Mouse (Mus musculus) megakaryocyte, adult 5-6 weeks (primary cell): ENCODE measurements around the gene Itga4. TPM values are rescaled to one million over a fixed set of nuclear protein-coding genes. Genes with fewer than 3 reads are reported as not detected.
A peak's percentile ranks its signal among the peaks of the same experiment; 100 is the strongest.

ENCODE experiments used
- ATAC-seq: 2 replicates; pipeline ENCODE4 v1.8.0; 2016; ENCODE audit warnings: mild to moderate bottlenecking, inconsistent platforms; ENCODE audit not compliant: poor library complexity, severe bottlenecking
- total RNA-seq, 2 experiments: library from RNA; stranded (forward) in 1 of 2; stranded (reverse) in 1 of 2; fragments of 153-499, 151-499 nt in 1 of 2; fragments of 221-1000, 200-1000 nt in 1 of 2; gene quantifications; 2 replicates each; pipeline versions ENCODE4 v1.2.3 to v1.2.4; 2015 to 2017

Itga4 gene
- total RNA-seq, 2 experiments from 2014 or later = 170 to 212 TPM

DNA sequence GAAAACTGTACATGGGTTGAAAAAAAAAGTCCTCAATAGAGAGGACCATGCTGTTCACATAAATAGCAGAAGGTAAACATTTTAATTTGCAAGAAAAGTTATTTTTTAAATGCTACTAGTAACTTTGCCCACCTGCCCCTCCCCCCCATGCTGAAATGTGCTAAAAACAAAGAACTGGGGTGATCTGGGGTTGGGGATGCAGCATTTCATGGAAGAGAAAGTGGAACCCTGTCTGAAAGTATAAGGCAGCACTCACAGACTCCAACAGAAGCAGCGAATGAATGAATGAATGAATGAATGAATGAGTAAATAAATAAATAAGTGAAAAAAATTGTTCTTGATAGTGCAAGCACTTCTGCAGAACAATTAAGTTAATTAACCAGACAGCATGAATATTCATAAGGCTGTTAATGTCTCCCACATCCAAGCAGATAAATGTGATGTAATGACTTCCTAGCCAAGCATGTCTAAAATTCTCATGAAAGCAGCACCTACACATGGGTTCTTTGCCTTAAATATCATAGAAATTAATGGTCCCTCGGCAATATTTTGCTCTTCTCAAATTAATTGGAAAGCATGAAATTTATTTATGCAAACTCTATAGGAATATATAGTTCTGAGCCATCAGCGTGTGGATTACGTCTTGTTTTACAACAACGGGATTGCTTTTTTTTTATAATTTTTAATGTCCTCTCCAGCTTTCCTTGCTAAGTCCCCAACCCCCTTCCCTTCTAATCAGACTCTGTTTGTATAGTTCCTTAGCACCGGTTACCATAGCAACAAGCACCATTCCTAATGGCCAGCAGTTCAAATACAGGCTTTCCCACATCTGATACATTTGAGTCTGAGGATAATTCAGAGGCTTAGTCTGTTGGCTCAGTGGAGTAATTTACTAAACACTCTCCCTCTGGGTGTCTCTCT is 96.2 kb downstream of the Itga4 start:
- ATAC-seq = no peak

DNA sequence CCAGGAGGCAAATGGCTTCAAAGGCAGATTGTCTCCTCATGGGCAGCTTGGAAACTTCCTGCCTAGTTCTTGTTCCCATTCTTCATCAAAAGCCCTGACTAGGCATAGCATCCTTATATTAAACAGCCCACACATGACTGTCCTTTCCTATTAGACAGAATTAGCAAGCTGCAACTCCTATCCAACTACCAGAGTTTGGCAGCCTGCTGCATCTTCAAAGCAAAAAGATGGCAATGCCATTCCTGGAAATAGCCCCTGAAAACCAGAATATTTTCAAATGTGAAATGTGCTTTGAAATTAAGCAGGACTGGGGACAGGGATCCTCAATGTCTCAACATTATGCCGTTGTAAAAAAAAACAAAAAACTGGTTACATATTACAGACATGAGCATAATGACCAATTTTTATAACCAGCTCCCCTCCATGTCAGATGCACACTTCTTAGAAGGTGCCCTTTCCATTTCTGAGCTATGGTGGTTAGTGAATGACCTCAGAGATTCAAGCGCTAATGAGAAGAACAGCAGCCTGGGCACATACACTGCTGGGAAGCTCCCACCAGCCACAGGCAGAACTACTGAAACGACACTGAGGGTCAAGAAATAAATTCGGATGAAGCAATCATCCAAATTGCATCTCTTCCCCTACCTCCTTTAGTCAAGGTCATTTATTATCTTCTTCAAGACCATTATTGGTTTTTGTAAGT is 97.0 kb downstream of the Itga4 start:
- ATAC-seq = no peak

DNA sequence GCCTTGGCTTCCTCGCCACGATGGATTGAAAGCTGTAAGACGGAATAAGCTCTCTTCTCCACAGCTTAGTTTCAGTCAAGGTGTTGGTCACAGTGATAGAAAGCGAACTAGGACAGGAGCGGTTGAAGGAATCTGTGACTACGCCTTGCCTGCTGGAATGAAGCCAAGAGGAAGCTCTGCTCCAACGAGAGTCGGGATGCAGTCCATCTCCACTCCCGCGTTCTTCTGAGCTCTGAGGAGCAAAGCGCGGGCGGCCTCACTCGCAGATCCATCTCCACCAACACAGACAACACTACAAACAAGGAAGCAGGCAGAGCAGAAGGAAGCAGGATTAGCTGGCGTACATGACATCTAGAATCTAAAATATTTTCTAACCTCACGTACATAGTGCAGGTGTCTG is 99.5 kb downstream of the Itga4 start:
- no peak for ATAC-seq

DNA sequence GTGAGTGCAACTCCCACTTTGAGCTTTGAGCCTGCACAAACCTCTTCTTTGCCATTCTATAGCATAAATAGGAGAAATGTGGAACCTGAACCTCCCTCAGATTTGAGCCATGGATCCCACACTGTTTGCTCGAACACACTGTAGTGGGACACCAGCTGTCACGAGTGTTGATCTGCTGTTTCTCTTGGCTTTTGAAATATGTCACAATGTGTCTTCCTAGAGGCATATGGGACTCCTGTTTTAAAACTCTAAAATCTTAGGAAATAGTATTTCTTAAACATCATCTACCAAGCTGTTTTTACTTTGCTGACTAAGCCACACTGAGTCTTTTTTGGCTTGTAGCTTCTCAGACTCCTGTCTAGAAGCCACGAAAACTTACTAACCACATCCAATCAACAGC is 102.6 kb downstream of the Itga4 start:
- ATAC-seq = no peak

DNA sequence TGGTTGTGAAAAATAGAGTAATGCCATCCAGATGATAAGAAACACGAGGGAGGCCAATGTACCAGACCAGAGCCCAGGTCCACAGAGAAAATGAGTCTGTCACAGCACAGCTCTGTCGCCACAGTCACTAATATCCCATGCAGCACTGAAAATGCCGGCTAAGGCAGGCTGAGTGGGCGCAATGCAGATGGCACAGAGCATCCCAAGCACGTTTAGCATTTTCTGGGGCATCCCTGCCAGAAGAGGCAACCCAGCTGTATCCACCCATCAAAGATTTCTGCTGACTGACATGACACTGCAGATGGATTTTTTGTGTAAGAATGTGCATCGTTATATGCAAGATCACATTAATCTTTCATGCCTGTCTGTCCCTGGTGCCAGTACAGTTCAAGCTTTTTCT is 106.8 kb downstream of the Itga4 start:
- ATAC-seq = no peak

DNA sequence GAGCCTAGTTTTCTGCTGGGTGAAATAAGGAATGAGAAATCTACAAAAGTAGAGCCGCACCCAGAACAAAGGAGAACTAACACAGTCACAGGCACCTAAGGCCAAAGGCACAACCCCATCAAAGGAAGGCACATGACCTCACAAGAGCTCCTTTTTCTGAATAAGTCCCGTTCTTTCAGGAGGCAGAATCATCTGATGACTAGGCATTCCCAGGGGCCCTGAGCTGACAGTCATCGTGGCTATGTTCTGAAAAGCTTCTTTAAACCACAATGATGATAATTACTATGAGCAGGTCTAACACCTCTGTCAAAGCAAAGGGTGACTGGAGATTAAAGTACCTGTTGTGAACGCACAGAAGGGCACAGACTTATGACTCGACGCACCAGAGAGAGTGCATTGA is 108.7 kb downstream of the Itga4 start:
- ATAC-seq = no peak

DNA sequence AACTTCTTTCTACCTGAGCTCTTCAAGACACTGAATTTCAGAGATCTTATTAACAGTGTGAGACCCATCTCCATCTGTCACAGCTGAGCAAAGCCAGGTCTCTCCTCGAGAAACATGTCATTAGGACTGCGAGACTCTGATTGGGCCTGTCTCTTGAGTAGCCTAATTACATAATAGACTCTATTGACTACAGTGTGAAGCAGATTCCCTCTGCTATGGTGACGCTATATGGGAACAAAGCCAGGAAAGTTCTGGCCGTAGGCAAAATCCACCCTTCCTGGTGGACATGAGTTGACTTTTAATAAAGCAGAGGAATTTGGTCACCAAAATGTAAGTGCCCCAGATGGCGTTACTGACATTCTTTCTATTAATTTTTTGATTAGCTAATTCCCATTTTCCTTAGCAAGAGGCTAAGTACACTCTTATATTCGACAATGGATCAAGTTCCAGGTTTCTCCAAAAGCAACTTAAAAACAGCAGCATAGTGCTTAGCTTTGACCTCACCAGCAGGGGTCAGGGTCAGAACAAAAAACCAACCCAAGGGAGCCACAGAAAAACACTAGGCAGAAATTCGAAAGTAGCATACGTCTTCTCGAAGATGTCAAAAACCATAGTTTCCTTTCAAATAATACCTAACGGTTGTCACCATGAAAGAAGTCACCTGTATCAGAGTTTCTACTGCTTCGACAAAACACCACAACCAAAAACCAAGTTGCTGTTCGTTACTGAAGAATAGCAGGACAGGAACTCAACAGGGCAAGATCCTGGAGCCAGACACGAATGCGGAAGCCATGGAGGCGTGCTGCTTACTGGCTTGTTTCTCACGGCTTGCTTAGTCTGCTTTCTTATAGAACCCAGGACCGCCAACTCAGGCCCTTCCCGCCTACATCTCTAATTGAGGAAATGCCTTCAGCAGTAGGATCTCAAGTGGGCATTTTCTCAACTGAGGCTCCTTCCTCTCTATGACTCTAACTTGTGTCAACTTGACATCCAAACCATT is 112.5 kb downstream of the Itga4 start:
- ATAC-seq = no peak

DNA sequence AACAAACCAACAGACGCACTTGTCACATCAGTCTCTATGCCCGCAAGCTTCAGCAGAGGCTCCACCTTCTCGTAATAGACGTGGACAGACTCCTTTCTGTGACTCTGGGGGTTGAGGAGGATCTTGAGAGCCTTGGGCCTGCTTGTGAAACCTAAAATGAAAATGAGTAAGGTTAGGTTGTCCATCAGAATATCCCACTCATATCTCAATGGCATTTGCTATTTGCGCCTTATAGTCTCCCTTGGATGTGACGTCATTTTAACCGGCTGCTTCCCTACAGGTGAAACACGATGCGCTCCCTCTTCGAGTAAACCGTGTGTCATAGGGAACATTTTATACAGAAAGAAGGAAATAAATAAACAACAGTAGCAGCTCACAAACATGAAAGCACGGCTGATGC is 113.4 kb downstream of the Itga4 start:
- no peak for ATAC-seq

DNA sequence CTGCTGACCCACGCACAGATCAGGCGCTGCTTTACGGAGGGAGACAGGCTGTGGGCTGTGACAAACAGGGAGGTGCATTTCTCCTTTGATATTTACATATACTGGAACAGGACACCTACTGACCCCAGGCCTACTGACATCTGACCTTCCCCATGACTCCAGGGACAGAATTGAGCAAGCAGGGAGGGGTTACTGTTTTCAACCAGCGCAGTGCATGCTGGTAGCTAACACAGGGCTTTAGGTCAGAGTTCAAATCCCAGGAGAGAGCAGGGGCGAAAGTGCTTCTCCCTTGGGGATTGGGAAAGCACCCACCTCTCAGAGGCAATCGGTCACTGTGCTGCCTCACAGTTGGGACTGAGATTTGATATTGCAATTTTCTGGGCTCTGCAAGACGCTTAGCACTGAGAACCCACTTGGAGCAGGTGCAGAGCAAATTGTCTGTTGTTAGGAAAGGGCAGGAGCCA is 113.9 kb downstream of the Itga4 start:
- ATAC-seq = no peak

DNA sequence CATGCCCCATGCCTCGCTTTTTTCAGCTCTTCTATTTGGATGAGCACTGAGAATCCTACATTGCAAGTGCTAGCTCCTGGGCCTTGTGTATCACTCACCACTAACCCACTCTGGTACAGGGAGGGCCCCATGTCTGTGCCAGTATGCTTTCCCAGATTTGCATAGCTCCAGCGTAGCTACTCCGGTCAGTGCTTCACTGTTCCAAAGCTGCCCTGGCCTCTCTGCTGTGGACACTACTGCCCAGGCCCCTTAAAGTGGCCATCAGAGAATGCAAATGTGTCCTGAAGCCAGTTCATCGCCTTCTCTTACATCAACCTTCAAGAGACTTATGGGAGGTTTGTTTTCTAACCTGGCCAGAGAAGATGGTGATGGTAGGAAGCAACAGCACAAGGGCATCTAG is 114.7 kb downstream of the Itga4 start:
- ATAC-seq = no peak

DNA sequence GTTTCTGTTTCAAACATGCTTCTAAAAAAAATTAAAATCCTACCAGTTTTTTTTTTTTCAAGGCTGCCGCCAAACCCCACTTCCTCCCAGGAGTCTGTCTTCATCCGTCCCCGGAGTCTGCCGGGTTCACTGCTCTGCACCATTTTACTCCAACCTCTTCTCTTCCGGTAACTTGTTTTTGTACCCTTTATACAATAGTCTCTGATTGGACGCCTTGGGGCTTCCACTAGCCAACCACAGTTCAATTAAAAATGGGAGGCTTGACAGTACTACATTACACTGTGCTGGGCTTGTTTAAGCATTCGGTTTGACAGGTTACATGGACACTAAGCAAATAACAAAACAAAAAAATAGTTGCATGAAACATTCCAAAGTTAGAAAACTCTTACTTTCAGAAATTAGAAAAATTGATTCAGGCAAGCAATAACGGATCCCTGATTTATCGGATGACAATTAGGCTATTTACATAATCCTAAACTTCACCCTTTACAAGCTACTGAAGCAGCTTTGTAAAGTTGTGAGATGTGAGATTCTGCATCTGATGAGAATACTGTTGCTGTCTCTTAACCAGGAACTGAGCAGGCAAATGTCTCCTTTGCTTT is 115.6 kb downstream of the Itga4 start:
- peak; percentile 75 for ATAC-seq

DNA sequence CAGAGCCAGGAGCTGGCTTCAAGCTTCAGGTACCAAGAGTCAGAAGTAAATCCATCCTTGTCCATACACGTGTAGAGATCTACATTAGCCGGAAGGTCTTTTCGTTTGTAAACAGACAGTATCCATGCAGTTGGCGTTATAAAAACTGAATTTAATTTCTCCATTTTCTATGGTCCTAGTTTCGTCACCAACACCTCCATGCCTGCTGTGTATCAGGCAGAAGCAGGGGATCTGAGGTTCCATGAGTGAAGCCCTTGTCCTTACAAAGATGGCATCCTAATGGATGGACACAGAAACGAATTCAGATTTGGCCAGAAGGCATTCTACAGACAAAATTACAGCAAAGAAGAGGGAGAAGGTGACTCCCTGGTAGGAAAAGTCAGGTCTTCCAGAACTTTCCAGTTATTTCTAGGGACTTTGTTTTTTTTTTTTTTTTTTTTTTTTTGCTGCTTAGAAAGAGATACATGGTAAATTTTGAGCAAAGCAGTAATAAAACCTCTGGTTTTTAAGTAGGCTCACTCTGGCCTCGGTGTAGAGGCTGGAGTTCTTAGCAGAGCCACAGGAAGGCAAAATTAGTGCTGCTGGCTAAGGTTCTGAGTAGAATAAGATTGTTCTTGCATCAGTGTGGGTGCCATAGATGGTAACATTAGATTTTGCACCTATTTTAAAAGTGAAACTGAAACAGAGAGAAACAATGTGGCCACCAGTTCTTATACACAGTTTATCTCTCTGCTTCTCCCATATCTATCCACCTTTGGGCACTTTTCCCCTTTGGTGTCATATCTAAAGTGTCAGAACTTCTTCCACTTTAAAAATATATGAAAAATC is 116.3 kb downstream of the Itga4 start:
- ATAC-seq = no peak

DNA sequence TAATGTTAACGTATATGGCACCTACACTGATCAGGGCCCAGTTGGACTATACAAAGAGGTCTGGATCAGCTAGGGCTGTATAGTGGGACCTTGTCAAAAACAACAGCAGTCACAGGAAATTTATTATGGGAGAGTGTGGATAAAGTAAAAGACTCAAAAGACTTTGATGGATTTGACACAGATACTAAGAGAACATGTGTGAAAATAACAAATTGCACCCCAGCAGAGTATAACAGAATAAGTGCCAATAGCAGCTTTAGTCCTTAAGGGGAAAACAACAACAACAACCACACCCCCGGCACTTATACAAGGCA is 116.9 kb downstream of the Itga4 start:
- no peak for ATAC-seq

DNA sequence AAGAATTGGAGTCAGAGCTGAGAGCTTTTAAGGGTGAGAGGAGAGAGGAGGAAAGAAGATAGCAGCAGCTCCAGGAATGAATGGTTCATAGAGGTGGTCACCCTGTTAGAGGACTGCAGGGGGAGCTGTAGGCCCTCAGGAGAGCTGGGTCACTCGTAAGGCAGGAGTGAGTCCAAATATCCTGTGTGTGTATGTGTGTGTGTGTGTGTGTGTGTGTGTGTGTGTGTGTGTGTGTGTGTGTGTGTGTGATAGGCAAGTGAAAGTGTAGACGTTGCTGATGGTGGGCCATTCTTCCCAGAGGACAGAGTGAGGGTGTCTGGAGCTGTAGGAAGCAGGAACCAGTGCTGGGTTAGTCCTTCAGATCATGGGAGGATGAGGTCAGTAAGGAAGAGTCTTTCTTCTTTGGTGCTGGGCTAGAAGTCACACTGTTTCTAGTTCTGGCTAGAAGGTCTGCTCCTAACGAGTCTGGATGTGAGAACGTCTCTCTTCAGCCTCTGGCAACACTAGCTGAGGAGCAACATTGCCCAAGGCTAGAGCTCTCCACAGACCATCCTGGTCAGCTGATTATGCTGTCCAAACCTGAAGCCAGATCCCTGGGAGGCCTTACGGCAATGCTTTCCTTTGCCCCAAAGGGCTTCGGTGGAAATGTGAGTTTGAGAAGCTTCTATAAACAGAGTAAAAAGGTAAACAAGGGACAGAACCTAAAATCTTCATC is 117.4 kb downstream of the Itga4 start:
- ATAC-seq = peak; percentile 55

DNA sequence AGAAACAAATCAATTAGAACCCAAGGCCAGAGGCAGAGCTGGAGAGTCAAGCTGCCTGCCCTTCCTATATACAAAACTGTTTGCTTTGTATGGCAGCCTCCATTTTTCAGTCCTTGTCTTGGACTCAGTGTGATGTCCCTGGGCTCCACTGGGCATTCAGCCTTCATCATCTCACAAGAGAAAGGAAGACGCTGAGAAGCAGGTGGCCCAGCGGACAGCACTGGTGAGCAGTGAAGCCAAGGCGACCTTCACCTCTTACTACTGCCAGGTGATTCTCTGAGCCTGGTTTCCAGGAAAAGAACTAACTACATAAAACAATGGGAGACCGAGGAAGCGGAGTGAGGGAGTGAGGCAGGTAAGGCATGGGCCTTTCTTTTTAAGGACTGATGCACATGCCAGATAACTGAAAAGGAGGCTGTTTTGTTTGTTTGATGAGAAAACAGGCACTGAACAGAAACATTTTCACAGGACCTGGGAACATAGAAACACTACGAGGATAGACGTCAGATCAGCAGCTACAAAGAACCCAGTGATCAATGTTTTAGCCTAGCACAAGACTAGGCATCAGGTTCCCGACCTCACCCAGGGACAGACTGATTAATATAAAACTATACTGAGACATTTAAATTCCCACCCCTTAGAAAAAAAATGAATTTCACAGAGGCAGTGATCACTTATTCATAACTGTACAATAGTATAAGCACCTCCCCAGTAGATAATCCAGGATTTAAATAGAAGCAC is 123.3 kb downstream of the Itga4 start:
- no peak for ATAC-seq

DNA sequence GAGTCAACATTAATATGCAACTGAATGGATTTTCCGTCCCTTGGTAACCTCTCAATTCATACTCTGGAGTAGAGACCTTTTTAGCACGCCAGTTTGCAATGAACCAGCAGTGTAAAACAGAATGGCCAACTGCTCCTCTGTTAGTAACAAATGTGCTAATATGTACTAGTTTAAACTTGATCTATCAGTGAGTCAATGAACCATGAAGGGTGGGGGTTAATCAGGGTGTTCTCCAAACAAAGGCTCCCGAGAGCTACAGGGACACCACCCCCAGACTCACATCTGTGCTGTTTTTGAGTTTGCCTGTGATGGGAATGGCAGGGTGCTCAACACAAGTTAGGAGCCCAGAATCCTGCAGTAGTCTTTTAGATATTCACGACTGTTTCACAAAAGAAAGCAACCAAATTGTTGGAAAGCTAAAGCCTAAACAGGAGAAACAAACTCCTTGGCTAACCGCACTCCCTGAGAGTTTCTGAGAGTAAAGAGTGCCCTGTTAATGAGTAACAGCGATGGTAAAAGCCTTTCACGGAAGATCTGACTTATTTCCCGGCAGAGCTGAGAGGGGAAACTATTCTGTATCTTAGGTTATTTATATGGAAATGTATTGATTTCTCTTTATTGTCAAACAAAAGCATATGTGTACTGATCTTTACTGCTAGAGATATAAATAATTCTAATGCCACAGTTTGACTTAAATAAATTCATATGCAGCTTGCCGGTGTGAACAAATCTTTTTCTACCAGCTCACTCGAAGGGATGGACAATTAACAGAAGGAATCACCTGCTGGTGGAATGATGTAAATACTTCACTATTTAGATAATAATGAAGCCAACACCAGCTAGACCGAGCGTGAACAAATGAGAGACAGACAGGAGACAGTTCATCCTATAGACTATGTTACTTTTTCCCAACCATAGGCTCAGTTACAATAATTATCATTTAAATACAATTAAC is 124.1 kb downstream of the Itga4 start:
- no peak for ATAC-seq
